Mouse (Mus musculus): Measurements from ENCODE around the gene Hamp. TPM values are rescaled to one million over a fixed set of nuclear protein-coding genes. Genes with fewer than 3 reads are reported as not detected.

The Hamp gene
- not detected for total RNA-seq (2023)

DNA sequence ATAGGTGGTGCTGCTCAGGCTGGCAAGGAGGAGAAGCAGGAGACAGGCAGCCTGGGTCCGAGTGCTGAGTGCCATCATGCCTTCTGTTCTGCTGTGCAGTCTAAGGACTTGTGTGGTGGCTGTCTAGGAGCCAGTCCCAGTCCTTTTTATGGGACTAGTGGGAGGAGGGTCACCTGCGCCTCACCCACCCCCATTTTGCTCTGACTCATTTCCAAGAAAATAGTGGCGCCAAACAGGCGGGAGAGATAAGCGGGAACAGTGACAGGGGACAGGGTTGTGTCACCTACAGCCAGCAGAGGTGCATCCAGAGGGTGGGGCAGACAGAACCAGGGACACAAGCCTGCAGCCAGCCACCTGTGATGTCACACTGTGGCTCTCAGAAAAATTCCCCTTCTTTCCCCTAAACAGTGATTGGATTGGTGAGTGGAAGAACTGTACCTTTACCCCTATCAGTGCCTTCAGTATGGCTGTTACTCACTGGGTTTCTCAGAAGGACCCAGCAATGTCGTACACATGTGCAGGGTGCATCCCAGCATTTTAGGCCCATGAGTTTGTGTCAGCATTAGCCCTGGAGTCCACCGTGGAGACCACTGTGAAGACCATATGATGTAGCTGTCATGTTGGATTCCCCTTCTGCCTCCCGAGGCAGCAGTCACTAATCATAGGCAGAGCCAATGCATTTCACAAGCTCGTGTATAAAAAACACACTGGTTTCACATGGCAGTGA lies at the start of gene Hamp:
Gene Hamp, minus strand, starts transcription at position 124 of the 727 bp plus-strand sequence.

DNA sequence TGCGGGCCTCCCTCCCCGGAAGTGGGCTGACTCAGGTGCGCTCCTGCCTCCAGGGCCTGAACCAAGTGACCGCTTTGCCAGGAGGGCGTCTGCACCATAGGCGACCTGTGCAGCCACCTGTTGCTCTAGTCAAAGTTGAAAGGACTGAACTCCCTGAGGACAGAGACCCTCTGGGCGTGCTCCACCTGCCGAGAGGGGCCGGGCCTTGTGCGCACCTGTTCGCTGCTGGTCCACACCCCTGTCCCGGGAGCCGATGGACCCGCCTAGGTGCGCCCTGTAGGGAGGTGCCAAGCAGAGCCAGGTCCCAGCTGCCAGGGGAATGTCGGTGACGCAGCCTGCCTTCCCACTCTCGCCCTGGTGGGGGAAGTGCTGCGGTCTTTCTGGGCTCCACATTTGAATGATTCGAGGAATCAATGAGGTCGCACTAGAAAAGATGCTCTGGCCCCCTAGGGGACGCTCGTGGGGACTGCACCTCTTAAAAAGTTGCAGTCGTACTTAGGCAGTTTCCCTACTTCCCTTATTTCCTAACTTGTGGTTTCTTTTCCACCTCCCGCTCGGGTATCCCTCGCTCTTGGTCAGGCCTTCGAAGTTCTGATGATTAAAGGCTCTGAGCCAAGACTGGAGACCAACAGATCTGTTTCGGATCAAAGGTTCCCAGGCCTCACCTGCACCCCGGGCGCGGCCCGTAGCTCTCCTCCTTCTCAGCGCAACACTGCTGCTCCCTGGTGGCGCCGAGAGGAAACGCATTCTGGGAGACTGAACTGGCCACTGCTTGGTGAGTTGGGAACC lies 29.9 kb upstream of the Hamp start, which contains the start of gene Fam187b:
Gene Fam187b, plus strand, starts transcription at position 290 of the 789 bp plus-strand sequence.

DNA sequence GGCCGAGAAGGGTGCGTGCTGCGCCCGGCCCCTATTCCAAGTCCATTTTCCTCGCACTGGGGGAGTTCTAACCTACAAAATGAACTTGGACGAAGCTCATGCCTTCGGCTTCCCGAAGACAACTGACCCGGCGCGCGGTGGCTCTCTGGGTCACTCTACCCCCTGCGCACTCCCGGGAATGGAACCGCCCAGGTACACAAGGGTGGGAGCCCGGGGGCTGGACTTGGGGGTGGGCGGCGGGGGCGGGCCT lies 29.3 kb upstream of the Hamp start, which contains the start of gene Lsr:
Gene Lsr, minus strand, starts transcription at position 214 of the 250 bp plus-strand sequence.

DNA sequence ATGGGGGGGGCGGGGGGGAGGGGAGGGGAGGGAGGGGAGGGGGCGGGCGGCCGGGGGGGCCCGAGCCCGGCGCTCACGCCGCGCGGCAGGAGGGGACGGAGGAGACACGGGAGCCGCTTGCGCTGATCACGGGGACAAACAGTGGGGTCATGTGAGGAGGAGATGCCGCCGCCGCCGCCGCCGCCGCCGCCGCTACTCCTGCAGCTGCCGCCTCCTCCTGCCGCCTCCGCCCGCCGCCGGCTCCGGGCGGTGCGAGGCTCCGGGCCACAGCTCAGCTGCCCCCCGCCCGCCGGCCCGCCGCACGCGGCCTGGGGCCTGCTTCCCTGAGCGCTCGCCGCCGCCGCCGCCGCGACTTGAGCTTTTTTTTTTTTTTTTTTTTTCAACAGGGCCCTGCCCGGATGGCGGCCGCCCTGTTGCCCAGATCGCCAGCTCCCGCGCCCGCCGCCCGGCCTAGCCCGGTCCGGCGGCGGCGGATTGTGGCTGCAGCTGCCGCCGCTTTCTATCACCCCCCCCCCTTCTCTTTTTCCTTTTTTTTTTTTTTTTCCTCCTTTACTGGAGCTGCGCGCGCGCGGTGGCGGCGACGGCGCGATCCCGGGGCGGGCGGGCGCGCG lies 13.0 kb upstream of the Hamp start, which contains the start of gene Usf2:
Gene Usf2, minus strand, starts transcription at position 48 of the 611 bp plus-strand sequence.

DNA sequence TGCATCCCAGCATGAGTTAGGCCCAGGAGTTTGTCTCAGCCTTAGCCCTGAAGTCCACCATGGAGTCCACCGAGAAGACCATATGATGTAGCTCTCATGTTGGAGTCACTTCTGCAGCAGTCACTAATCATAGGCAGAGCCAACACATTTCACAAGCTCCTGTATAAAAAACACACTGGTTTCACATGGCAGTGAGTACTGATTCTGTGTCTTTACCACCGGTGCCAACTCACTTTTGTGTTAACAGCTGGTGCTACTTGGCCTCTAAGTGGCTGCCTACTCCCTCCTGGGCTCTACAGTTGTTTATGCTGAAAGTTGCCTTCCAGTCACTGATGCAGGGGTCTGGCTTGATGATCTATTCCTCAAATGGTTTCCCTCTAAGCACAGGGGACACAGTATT lies 19.3 kb downstream of the Hamp start, which contains the start of gene Hamp2:
Gene Hamp2, minus strand, starts transcription at position 101 of the 400 bp plus-strand sequence.

DNA sequence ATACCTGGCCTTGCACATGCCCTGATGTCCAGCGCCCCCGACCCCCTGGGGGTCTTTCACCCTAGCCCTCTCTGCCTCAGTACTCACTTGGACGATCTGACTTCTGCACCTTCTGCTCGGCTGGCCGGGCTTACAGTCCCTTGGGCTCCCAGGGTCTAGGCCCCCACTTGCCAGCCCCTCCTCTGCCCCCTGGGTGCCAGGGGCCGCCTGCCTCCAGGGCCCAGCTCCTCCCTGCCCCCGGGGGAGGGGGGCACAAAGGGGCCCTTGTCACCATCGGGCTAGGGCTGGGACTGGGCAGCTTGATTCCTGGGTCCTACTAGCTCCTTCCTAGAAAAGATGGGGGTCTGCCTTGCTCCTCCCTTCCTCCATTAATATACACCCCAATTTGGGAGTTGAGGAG lies 29.1 kb downstream of the Hamp start, which contains the start of gene Mag:
Gene Mag, minus strand, starts transcription at position 142 of the 400 bp plus-strand sequence.

Other genes with a start within 250 kb of the Hamp start
- not detected for gene 2200002J24Rik, start 245.1 kb downstream of the Hamp start, total RNA-seq (2023)
- gene Atp4a, start 231.8 kb downstream of the Hamp start, total RNA-seq (2023), result not detected
- gene Tmem147, start 214.5 kb downstream of the Hamp start, total RNA-seq (2023), result 10 to 100 TPM; 45.0 to 50.3 TPM
- gene Gapdhs, start 200.4 kb downstream of the Hamp start, total RNA-seq (2023), result not detected
- 1 to 10 TPM; 6.1 to 7.8 TPM for gene Sbsn, start 192.6 kb downstream of the Hamp start, total RNA-seq (2023)
- not detected for gene Dmkn, start 180.3 kb downstream of the Hamp start, total RNA-seq (2023)
- not detected for gene Krtdap, start 156.1 kb downstream of the Hamp start, total RNA-seq (2023)
- gene Ffar2, start 120.3 kb downstream of the Hamp start, total RNA-seq (2023), result 1 to 10 TPM in 1 of 2 experiments, under 1 TPM in 1; 0.62 to 2.0 TPM
- not detected for gene Ffar3, start 87.9 kb downstream of the Hamp start, total RNA-seq (2023)
- under 1 TPM in 1 of 2 experiments, not detected in 1; 0.35 TPM for gene Ffar1, start 82.5 kb downstream of the Hamp start, total RNA-seq (2023)
- 1 to 10 TPM; 5.3 to 9.8 TPM for gene Cd22, start 63.7 kb downstream of the Hamp start, total RNA-seq (2023)
- gene Mag, start 29.2 kb downstream of the Hamp start, total RNA-seq (2023), result not detected
- gene Hamp2, start 19.4 kb downstream of the Hamp start, total RNA-seq (2023), result not detected
- gene Usf2, start 12.8 kb upstream of the Hamp start, total RNA-seq (2023), result 100 to 1,000 TPM; 150 to 156 TPM
- gene Lsr, start 29.4 kb upstream of the Hamp start, total RNA-seq (2023), result 1 to 10 TPM; 3.6 to 3.7 TPM
- under 1 TPM in 1 of 2 experiments, not detected in 1; 0.20 TPM for gene Fam187b, start 29.8 kb upstream of the Hamp start, total RNA-seq (2023)
- gene Fxyd5, start 98.4 kb upstream of the Hamp start, total RNA-seq (2023), result 100 to 1,000 TPM; 878 to 928 TPM
- gene Fxyd7, start 107.4 kb upstream of the Hamp start, total RNA-seq (2023), result 1 to 10 TPM; 1.5 to 1.6 TPM
- not detected for gene Fxyd1, start 113.2 kb upstream of the Hamp start, total RNA-seq (2023)
- not detected for gene Lgi4, start 115.3 kb upstream of the Hamp start, total RNA-seq (2023)
- gene Fxyd3, start 132.7 kb upstream of the Hamp start, total RNA-seq (2023), result not detected
- gene Hpn, start 171.3 kb upstream of the Hamp start, total RNA-seq (2023), result 1 to 10 TPM; 1.7 to 4.2 TPM
- 1 to 10 TPM; 3.6 to 4.2 TPM for gene Scn1b, start 183.0 kb upstream of the Hamp start, total RNA-seq (2023)
- gene Gramd1a, start 211.9 kb upstream of the Hamp start, total RNA-seq (2023), result 100 to 1,000 TPM; 920 to 931 TPM